Mouse (Mus musculus) ES-Bruce4 (cell line): ENCODE measurements around the gene Ywhah.

Source experiments
- CTCF ChIP-seq: IDR thresholded peaks from one replicate; pipeline ENCODE4 v1.8.1; 2011; ENCODE audit warnings: low read depth, low read length
- EP300 ChIP-seq: IDR thresholded peaks from 2 replicates; pipeline ENCODE4 v1.6.1; 2011; ENCODE audit warnings: low read depth, low read length; ENCODE audit not compliant: insufficient read depth
- POLR2A ChIP-seq: IDR thresholded peaks from one replicate; pipeline ENCODE4 v1.8.1; 2011; ENCODE audit warnings: low read length; ENCODE audit not compliant: insufficient read depth

- TF ChIP-seq POLR2A (no peak), CTCF (no peak), EP300 (no peak)
These were observed 27.5 kb upstream of the Ywhah start for GRCm38 (mm10) chr5:32991152-32991551.
